Mouse (Mus musculus): Measurements from ENCODE around the gene Gm20388. TPM values are rescaled to one million over a fixed set of nuclear protein-coding genes. Genes with fewer than 3 reads are reported as not detected.

Gm20388 gene
- polyA plus RNA-seq, 1 experiment from 2014 or later: 2.5 TPM

DNA sequence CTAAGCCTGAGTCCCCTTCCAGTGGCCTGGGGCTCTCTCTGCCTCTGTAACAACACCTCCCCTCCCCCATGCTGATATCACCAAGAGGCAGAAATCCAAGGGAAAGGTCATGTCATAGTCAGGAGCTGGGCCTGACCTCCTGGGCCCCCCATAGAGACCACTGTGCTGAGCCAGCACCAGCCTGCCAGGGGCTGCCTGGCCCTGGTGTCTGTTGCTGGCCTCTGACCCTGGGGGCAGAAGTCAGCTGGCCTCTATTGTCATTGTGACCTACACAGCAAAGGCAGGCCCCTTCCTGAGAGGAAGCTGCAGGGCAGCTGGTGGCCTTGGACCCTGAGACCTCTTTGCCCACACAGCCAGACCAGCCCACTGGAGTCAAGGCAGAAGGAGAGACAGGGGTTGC lies 909.3 kb downstream of the Gm20388 start:
- no peak overlapping the region for H3K27ac ChIP-seq
- no peak overlapping the region for H3K4me3 ChIP-seq
- H3K9me3 ChIP-seq (replicated peaks): no peaks in the 10 kb centered on the region; the same call in 1 of the 2 replicates
- H3K36me3 ChIP-seq: no peaks in the 10 kb centered on the region
- peaks cover 13% of the 10 kb centered on the region for H3K4me1 ChIP-seq
- H3K27me3 ChIP-seq (ENCODE audit: low read depth, poor library complexity, severe bottlenecking): peaks cover 56% of the 10 kb centered on the region
- no peak for DNase-seq (ENCODE audit: low spot score)

DNA sequence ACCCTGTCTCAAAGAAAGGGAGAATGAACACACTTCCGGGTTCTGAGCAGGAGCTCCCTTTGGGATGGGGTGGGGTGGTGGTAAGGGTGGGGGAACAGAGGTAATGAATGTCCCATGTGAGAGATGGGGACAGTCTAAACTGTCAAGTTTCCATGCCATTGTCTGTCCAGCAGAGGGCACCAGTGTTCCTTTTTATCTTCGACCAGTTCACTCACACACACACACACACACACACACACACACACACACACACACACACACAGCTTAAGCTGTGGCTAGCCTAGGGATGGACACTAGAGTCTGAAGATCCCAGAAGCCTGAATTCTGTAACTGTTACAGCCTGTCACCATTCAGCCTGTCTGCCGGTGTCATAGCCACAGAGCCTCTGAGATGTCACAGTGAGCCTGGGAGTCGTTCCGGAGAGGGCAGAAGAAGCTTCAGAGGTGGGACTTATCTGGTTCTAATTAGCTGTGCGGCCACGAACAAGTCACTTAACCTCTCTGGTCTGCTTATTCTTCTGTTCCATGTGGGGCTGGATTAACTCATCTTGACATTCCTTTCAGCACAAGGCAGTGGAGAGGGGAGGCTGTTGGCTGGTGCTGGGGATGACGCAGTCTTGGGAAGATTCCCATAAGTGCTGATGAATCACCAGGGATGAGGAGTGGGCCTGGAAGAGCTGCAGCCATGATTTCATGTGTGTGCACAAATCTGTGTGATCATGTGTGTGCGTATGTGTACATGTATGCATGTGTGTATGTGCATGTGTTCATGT lies 910.9 kb downstream of the Gm20388 start:
- Histone ChIP-seq H3K27ac (no peak overlapping the region), H3K9me3 (replicated peaks) (no peaks in the 10 kb centered on the region; the same call in 1 of the 2 replicates), H3K4me1 (peaks cover 15% of the 10 kb centered on the region), H3K27me3 (ENCODE audit: low read depth, poor library complexity, severe bottlenecking) (peaks cover 62% of the 10 kb centered on the region), H3K36me3 (no peaks in the 10 kb centered on the region), H3K4me3 (no peak overlapping the region)
- WGBS: 21% methylated on average over 9 of the region's 9 CpGs
- peak; percentile 79 for DNase-seq (ENCODE audit: low spot score)

DNA sequence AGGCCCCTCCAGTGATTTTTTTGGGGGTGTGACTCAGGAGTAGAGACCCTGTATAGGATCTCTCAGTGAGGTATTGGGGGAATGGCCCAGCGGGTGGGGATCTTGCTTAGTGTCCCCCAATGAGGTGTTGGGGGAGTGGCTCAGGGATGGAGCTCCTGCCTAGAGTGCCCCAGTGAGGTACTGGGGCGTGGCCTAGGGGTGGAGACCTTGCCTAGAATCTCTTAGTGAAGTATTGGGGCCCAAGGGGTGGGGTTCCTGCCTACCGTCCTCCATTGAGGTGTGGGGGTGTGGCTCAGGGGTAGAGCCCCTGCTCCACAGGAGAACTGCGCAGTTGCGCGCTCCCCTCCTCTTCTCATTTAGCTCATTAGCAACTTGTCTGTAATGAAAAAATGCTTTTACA lies 912.7 kb downstream of the Gm20388 start:
- no peak overlapping the region for H3K27ac ChIP-seq
- H3K4me3 ChIP-seq: no peak overlapping the region
- WGBS: 50% methylated on average over 6 of the region's 6 CpGs
- H3K36me3 ChIP-seq: no peaks in the 10 kb centered on the region
- no peak for DNase-seq (ENCODE audit: low spot score)
- peaks cover 26% of the 10 kb centered on the region for H3K4me1 ChIP-seq
- peaks cover 68% of the 10 kb centered on the region for H3K27me3 ChIP-seq (ENCODE audit: low read depth, poor library complexity, severe bottlenecking)
- H3K9me3 ChIP-seq (replicated peaks): no peaks in the 10 kb centered on the region; the same call in 1 of the 2 replicates

DNA sequence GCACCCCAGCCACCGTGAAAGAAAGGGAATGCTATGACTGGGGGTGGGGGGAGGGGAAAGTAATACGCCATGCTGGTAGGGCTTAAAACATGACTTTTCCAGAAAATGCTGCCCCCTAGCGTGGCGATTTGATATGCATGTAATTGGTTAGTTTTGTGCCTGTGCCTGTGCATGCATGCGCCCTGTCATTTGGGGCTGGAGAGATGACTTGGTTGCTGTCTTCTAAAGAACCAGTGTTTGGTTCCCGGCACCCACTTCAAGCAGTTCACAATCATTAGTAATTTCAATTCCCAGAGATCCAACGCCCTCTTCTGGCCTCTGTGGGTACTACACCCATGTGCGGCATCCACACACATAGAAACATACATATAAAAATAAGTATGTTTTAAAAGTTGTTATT lies 913.2 kb downstream of the Gm20388 start:
- H3K9me3 ChIP-seq (replicated peaks): no peaks in the 10 kb centered on the region; the same call in 1 of the 2 replicates
- peaks cover 71% of the 10 kb centered on the region for H3K27me3 ChIP-seq (ENCODE audit: low read depth, poor library complexity, severe bottlenecking)
- no peak overlapping the region for H3K27ac ChIP-seq
- no peak overlapping the region for H3K4me3 ChIP-seq
- 65% methylated on average over 8 of the region's 8 CpGs for WGBS
- H3K4me1 ChIP-seq: peaks cover 26% of the 10 kb centered on the region
- no peaks in the 10 kb centered on the region for H3K36me3 ChIP-seq
- no peak for DNase-seq (ENCODE audit: low spot score)

DNA sequence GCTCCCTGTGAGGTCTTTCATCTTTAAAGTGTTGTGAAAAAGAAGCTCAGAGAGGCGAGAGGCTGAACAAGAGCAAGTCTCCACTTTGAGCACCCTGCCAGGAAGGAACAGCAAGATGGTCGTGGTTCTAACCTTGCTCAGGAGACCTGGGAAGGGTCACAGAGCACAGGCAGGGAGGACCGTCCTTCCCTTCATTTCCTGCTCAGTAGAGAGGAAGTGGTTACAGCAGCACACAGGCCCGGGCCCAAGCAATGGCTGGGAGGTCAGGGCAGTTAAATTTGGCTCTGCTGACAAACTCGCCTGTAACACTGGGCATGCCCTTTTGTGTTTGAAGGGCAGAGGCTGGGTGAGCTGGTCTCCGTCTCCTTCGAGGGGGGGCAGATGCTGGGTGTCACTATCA lies 914.0 kb downstream of the Gm20388 start:
- peaks cover 77% of the 10 kb centered on the region for H3K27me3 ChIP-seq (ENCODE audit: low read depth, poor library complexity, severe bottlenecking)
- no peak overlapping the region for H3K4me3 ChIP-seq
- no peaks in the 10 kb centered on the region; the same call in 1 of the 2 replicates for H3K9me3 ChIP-seq (replicated peaks)
- H3K27ac ChIP-seq: no peak overlapping the region
- 48% methylated on average over 7 of the region's 7 CpGs for WGBS
- no peaks in the 10 kb centered on the region for H3K36me3 ChIP-seq
- peaks cover 26% of the 10 kb centered on the region for H3K4me1 ChIP-seq
- DNase-seq (ENCODE audit: low spot score): no peak

DNA sequence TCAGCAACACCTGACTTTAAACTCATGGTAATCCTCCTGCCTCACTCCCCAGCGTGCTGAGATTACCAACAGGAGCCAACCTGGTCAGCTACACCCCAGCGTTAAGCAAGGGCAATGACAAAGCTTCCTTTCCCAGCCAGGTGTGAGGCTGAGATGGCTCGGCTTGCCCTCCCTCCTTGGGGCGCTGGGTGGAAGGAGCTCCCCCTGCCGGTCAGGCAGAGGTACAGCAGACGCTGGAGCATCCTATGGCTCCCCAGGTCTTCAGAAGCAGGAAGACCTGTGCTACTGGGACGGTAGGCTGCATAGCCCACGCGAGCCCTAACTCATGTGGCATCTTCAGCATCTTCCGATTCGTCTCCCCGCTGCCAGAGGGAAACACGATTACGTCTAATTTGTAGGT lies 917.6 kb downstream of the Gm20388 start:
- DNase-seq (ENCODE audit: low spot score): peak; percentile 75
- peaks cover 94% of the 10 kb centered on the region for H3K27me3 ChIP-seq (ENCODE audit: low read depth, poor library complexity, severe bottlenecking)
- 13% methylated on average over 14 of the region's 14 CpGs for WGBS

DNA sequence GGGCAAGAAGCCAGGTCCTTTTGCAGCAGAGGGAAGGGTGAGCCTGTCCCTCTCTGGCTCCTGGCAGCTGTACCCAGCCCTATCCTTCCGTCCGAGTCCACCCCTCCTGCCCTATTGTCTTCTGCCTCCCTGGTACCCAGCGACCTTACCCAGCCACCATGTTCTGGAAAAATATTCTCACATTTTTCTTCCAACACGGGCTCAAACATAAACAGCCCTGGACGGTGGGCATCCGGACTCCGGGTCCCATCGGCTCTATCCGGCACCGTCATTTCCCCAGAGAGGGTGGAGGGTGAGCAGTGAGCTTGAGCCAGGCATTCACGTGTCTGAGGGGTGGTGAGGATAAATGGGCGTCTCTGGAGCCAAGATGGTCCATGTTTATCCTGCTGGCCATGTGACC lies 920.0 kb downstream of the Gm20388 start:
- 77% methylated on average over 12 of the region's 12 CpGs for WGBS
- H3K36me3 ChIP-seq: no peaks in the 10 kb centered on the region; the same call in 1 of the 2 replicates
- peaks cover 100% of the 10 kb centered on the region for H3K27me3 ChIP-seq (ENCODE audit: low read depth, poor library complexity, severe bottlenecking)
- H3K4me1 ChIP-seq: peaks cover 39% of the 10 kb centered on the region
- H3K4me3 ChIP-seq: no peak overlapping the region
- no peaks in the 10 kb centered on the region for H3K9me3 ChIP-seq (replicated peaks)
- H3K27ac ChIP-seq: no peak overlapping the region
- no peak for DNase-seq (ENCODE audit: low spot score)

More for the DNA sequence above, 917.6 kb downstream of the Gm20388 start:
- Histone ChIP-seq H3K4me3 (no peak overlapping the region), H3K36me3 (no peaks in the 10 kb centered on the region; the same call in 1 of the 2 replicates), H3K4me1 (peaks cover 36% of the 10 kb centered on the region), H3K9me3 (replicated peaks) (no peaks in the 10 kb centered on the region; the same call in 1 of the 2 replicates), H3K27ac (no peak overlapping the region)

DNA sequence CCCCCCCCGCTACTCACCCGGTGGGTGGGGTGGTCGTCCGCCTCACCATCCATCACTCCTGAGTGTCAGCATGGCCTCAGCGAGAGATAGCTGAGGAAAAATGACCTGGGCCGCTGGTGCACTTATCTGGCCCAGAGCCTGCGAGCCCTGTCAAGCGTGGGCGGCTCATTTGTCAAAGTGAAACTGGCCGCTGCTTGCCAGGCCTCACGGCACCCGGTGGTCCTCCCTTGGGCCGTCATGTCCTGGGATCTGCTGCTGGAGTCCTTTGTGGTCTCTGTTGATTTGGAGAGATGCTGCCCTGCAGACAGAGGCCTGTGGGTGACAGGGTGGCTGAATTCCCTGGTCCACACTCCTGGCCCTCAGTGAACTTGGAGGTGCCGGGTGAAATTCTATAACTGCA lies 921.4 kb downstream of the Gm20388 start:
- Histone ChIP-seq H3K27me3 (ENCODE audit: low read depth, poor library complexity, severe bottlenecking) (peaks cover 100% of the 10 kb centered on the region), H3K27ac (0 out of 2 replicates have a peak overlapping the region, but pooled peaks have one; percentile 3), H3K9me3 (replicated peaks) (no peaks in the 10 kb centered on the region), H3K4me1 (peaks cover 39% of the 10 kb centered on the region), H3K4me3 (peak overlapping the region; percentile 18; the same call in 1 of the 2 replicates), H3K36me3 (no peaks in the 10 kb centered on the region; the same call in 1 of the 2 replicates)
- peak; percentile 51 for DNase-seq (ENCODE audit: low spot score)
- 9% methylated on average over 13 of the region's 14 CpGs for whole genome bisulfite sequencing

DNA sequence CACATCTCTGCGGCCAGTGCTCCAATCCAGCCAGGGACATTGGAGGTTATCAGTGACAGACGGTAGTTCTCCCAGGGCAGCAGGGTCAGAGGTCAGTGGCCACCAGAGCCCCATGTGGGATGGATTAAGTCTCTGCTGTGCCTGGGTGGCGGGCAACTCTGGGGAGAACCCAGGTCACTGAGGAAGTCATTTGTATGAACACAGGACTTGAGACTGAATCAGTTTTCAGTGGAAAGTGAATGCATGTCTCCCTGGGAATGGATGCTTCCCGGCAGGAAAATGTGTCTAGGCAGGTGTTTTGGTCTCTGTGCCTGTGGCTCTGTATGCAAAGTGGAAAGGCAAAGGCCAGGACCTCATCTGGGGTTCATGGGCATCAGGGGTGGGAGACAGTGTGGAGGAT lies 922.6 kb downstream of the Gm20388 start:
- DNase-seq (ENCODE audit: low spot score): no peak
- WGBS: 5% methylated on average over 4 of the region's 4 CpGs

DNA sequence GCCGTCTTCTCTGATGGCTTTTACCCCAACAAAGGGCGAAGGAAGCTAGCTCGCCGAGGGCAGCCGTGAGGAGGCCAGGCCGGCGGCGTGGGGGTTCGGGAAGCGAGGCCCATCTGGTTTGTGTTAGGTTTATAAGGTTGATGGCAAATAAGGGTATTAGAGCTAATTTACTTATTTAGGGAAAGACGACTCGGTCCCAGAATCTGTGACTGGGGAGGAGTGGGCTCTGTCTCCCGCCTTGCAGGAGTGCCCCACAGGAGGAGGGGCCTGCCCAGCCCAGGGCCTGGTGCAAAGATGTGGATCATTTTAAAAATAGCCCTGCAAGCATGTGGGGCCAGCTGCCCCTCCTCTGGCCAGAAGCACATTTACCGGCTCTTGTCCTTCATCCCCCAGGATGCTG lies 928.4 kb downstream of the Gm20388 start:
- Histone ChIP-seq H3K27ac (peak overlapping the region; percentile 71), H3K4me1 (peaks cover 49% of the 10 kb centered on the region), H3K27me3 (ENCODE audit: low read depth, poor library complexity, severe bottlenecking) (peaks cover 96% of the 10 kb centered on the region), H3K9me3 (replicated peaks) (no peaks in the 10 kb centered on the region), H3K36me3 (no peaks in the 10 kb centered on the region), H3K4me3 (peak overlapping the region; percentile 16; the same call in 1 of the 2 replicates)
- DNase-seq (ENCODE audit: low spot score): peak; percentile 78
- WGBS: 18% methylated on average over 14 of the region's 14 CpGs

More for the DNA sequence above, 922.6 kb downstream of the Gm20388 start:
- H3K4me1 ChIP-seq: peaks cover 33% of the 10 kb centered on the region
- H3K4me3 ChIP-seq: no peak overlapping the region
- H3K27me3 ChIP-seq (ENCODE audit: low read depth, poor library complexity, severe bottlenecking): peaks cover 100% of the 10 kb centered on the region
- no peak overlapping the region for H3K27ac ChIP-seq
- no peaks in the 10 kb centered on the region; the same call in 1 of the 2 replicates for H3K36me3 ChIP-seq
- H3K9me3 ChIP-seq (replicated peaks): no peaks in the 10 kb centered on the region

DNA sequence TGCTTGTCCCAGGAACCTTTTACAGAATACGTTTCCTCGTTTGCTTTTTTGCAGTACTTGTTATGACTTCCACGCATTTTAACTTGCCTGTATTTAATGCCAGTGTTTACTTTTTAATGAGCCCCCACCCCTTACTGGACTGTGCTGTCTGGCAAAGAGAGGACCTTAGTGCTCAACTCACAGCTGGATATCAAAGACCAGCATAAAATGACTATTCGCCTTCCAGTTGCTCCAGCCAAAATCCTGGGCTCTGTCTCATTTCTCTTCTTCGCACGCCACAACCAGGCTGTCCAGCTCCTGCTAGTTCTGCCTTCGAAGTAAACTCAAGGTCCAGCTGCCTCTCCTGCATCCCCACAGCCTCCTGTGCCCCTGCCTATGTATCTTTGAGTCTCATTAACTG lies 932.4 kb downstream of the Gm20388 start:
- no peak for DNase-seq (ENCODE audit: low spot score)
- 70% methylated on average over 7 of the region's 7 CpGs for WGBS
- peak overlapping the region; percentile 68 for H3K27ac ChIP-seq
- peaks cover 95% of the 10 kb centered on the region for H3K27me3 ChIP-seq (ENCODE audit: low read depth, poor library complexity, severe bottlenecking)
- no peaks in the 10 kb centered on the region for H3K9me3 ChIP-seq (replicated peaks)
- H3K4me3 ChIP-seq: no peak overlapping the region
- peaks cover 72% of the 10 kb centered on the region for H3K4me1 ChIP-seq
- no peaks in the 10 kb centered on the region for H3K36me3 ChIP-seq

DNA sequence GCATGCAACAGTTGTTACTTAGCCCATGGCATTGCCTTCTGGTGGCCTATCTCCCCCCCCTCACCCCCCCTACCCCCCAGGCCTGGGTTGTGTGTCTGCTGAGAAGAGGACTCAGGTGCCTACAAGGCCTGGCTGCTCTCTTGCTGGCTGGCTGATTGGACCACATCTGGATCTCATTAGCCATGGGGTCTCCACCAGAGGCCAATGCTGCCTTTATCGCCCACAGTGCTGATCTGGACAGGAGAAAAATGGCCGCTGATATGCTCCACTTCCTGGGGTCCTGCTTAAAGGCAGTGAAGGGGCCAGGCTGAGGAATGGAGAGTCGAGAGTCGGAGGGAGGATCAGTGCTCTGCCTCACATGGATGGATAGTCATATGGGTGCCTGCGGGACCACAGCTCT lies 935.4 kb downstream of the Gm20388 start:
- H3K36me3 ChIP-seq: no peaks in the 10 kb centered on the region
- WGBS: 22% methylated on average over 5 of the region's 5 CpGs
- no peaks in the 10 kb centered on the region for H3K9me3 ChIP-seq (replicated peaks)
- H3K27ac ChIP-seq: peak overlapping the region; percentile 66
- peak; percentile 78 for DNase-seq (ENCODE audit: low spot score)
- no peak overlapping the region for H3K4me3 ChIP-seq
- H3K27me3 ChIP-seq (ENCODE audit: low read depth, poor library complexity, severe bottlenecking): peaks cover 99% of the 10 kb centered on the region
- H3K4me1 ChIP-seq: peaks cover 53% of the 10 kb centered on the region

DNA sequence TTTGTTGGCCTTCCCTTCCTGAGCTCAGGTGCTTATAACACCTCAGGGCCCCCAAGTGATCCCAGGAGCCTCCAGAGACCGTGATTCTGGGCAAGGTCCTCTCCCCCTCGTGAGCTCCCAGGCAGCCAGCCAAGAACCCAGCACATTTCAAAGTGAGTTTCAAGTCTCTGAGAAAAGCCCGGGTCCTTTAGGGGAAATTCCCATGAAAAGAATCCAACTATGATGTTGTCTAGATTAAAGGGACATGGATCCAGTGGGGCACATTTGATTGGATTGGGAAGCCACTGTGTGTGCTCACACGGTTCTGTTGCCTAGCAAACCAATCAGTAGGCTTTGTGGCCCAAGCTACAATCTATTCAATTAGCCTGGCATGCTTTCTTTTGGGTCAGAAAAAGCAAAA lies 936.6 kb downstream of the Gm20388 start:
- WGBS: 28% methylated on average over 4 of the region's 4 CpGs
- H3K27ac ChIP-seq: peak overlapping the region; percentile 39; the same call in 1 of the 2 replicates

More for the DNA sequence above, 936.6 kb downstream of the Gm20388 start:
- H3K9me3 ChIP-seq (replicated peaks): no peaks in the 10 kb centered on the region
- H3K27me3 ChIP-seq (ENCODE audit: low read depth, poor library complexity, severe bottlenecking): peaks cover 99% of the 10 kb centered on the region
- no peak for DNase-seq (ENCODE audit: low spot score)
- no peaks in the 10 kb centered on the region for H3K36me3 ChIP-seq
- no peak overlapping the region for H3K4me3 ChIP-seq
- peaks cover 49% of the 10 kb centered on the region for H3K4me1 ChIP-seq
